Mouse (Mus musculus): ENCODE data around the gene Vat1l.

Vat1l gene

DNA sequence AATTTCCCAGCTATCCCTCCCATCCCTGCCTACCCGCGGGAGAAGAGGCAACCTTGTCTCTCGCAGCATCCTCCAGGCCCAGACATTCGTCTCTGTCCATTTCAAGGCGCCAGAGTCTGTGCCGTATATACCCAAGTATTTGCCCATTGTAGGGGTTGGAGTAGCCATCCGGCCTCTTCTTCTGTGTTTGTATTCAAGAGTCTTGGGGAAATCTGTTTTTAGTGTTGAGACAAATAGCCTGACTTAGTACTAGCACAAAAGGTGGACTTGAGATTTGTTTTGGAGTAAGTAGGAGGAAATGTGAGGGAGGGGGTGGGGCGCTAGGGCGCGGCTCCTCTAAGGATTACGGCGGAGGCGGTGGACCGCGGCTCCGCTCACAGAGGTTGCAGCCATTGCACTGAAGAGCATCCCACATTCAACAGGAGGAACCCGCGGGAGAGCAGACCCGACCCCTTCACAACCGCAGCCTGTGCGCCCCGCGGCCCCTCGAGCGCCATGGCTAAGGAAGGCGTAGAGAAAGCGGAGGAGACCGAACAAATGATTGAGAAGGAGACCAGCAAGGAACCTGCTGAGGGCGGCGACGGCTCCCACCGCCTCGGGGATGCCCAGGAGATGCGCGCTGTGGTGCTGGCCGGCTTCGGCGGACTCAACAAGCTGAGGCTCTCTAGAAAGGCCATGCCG is at the start of gene Vat1l:
Gene Vat1l, plus strand, starts transcription at position 392 of the 681 bp plus-strand sequence.
- DNase-seq (ENCODE audit: low read depth, low spot score): peak; percentile 40

GRCm38 (mm10) chr8:114158586-114158985 is 46.8 kb upstream of the Vat1l start:
- DNase-seq (ENCODE audit: low read depth, low spot score): no peak

DNA sequence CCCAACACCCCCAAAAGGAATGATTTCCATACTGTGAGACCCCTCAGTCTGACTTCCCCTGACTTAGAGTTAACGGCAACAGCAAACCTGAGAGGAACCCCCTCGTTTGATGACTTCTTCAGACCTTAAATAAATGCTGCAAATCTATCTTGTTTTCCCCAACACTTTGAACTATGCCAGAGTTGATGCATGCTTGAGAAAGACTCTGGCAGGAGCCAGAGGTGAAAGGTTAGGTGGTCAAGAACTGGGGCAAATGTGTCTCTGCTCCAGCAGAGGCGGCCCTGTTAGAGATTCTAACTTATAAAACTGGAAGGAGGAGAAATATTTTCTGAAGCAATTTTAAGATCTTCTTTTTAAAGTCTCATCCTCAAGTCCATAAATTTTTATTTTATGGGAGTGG is 45.7 kb upstream of the Vat1l start:
- DNase-seq (ENCODE audit: low read depth, low spot score): no peak

- no peak for DNase-seq (ENCODE audit: low read depth, low spot score)
These were observed 41.5 kb upstream of the Vat1l start for GRCm38 (mm10) chr8:114163871-114164270.

DNA sequence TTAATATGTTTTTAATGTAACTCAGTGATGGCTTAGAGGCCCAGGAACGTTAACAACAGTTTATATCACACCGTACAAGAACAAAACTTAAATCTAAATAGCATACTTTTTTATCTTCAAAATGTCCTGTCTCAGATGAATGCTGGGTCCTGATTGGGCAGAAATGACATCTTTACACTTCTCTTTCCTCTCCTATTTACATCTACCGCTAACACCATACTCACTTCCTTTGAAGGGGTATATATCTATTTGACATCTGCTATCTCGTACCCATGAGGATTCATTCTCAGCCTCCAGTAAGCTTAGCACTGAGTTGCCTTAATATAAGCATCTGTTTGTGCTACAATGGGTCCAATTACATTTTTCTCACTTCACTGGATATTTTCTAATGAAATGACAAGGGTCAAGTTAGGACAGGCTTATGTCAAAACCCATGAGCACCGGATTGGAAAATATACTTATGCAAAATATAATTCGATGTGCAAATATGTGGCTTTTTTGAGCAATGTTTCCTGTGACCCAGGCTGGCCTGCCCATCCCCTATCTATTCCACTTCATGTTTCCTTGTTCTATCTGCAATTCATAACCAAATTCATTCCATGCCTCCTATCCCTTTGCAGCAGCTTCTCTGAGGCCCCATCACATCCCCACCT is 40.8 kb upstream of the Vat1l start:
- no peak for DNase-seq (ENCODE audit: low read depth, low spot score)

DNA sequence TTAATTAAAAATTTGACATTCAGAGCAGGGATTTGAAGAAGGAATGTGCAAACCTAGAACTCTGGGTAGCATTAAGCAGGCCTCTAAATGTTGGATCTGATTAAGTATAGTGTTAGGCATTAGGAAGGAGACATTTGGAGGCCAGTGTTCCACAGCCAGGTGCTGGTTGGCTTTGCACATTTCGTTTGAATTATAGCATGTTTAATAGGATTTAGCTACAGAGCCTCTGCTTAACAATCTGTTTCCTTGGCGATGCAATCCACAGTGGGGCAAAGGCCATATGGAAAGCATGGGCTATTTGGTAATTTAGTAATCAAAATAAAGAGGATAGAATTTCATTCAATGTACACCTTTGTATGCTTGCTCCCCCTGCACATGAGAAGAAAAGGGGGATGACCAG is 39.7 kb upstream of the Vat1l start:
- DNase-seq (ENCODE audit: low read depth, low spot score): no peak

- DNase-seq (ENCODE audit: low read depth, low spot score): no peak
These were observed 28.7 kb upstream of the Vat1l start for GRCm38 (mm10) chr8:114176721-114177120.

DNA sequence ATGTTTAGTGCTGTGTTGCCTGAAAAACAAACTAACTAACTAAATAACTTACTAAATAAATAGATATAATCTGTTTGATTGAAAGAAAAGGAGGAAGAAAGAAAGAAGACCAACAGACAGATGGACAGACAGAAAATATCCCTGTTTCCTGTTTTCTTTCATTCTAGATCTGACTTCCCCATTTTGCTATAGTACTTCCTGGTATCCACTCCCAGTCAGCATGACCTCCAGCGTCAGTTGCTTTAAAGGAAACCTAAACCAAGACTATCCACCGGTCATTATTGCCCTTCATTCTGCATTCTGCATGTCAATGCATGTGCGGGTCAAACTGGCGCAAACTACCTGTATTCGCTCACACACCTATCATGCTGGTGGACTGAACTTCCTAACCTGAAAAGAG is 12.1 kb upstream of the Vat1l start:
- DNase-seq (ENCODE audit: low read depth, low spot score): no peak

GRCm38 (mm10) chr8:114198990-114199389 is 6.4 kb upstream of the Vat1l start:
- DNase-seq (ENCODE audit: low read depth, low spot score): no peak

DNA sequence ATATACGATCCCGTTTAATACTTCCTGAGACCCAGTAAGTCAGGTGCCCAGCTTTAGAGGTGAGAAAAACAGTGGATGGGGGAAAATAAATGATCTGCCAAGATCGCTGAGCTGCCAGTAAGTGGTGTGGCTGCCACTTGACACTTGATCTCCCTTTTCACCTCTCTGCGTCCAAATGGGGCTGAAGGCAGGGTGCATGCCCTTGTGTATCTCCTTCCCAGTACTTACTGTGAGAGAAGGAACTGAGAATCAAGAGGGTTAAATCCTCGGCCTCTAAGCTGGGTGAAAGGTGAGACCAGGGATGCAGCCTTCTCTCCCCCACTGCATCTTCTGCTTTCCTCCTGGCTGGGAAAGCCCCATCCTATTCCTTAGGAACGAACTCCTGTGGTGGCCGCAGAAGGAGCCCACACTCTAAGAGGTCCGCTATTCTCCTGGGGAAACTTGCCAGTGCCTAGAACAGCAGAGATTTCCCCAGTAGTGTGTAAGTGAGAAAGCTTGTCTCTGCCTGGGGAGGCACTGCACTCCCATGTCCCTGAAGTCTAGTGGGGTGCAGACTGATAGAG is 1.1 kb downstream of the Vat1l start:
- DNase-seq (ENCODE audit: low read depth, low spot score): no peak

DNA sequence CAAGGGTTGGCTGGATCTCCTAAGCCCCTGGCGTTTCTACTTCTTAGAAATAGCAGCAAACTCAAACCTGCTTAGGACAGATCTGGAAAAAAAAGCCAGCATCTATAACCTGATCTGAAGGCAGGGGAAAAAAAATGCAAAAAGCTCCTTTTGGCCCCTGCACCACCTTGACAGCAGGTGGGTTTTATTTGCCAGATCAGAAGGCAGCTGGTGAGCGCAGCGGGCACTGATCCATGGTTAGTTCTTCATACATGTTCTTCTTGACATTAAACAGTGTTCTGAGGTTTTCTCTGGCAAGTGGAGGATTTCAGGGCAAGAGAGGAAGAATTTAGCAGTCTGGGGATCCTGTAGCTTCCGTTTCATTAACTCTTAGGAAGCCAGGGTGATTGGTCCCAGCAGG is 1.6 kb downstream of the Vat1l start:
- DNase-seq (ENCODE audit: low read depth, low spot score): no peak

- DNase-seq (ENCODE audit: low read depth, low spot score): no peak
These were observed 15.4 kb downstream of the Vat1l start for GRCm38 (mm10) chr8:114220779-114221178.

DNA sequence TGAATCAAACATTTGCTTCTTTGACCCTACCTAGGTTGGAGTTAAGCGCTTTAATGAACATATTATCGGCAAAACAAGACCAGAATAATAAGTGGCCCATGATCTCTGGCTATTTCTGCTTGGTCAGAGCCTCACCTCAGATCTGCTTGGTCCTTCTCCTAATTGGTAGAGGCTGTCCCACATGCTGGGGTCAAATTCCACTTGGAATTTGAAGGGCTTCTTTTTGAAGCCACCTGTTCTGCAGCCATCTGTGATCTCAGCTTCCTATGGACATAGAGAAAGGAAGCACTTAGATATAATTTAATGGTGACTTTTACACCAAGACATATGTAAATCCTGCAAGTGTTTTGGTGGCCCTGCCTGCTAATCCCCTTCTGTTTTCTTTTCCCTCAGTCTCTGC is 16.6 kb downstream of the Vat1l start:
- DNase-seq (ENCODE audit: low read depth, low spot score): no peak

- no peak for DNase-seq (ENCODE audit: low read depth, low spot score)
These were observed 18.6 kb downstream of the Vat1l start for GRCm38 (mm10) chr8:114224001-114224400.

DNA sequence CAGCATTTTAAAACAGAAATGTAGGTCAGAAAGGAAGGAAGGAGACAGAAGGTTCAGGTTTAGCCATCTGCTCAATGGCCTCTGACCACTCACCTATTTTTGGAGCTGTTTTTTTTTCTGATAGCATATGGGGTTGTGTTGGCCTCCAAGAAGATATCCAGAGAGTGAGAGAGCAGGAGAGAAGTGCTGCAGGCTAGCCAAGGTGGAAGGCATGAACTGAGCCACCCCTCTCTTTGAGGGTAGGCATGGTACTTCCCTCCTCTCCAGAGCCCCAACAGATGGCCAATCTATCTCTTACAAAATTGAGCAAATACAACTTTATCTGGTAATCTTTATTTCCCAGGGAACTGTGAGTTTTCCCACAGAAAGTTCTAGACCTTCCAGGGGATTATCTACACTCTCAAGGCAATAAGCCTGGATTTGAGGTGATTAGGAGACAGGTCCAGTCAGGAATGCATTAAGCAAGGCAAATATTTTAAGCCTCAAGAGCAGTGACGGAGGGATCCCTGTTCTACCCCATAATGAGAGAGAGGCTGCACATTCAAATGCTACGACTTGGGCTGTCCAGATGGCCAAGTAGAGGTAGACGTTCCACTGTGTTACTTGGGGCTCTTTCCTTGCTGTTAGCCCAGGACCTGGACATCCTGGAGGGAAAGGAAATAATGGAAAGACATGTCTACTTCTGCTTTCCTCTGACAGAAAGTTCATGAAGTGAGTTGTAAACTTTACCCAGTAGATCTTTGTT is 46.1 kb downstream of the Vat1l start:
- peak; percentile 17 for DNase-seq (ENCODE audit: low read depth, low spot score)

- no peak for DNase-seq (ENCODE audit: low read depth, low spot score)
These were observed 53.3 kb downstream of the Vat1l start for GRCm38 (mm10) chr8:114258685-114259084.

GRCm38 (mm10) chr8:114259713-114260355 is 54.4 kb downstream of the Vat1l start:
- no peak for DNase-seq (ENCODE audit: low read depth, low spot score)

DNA sequence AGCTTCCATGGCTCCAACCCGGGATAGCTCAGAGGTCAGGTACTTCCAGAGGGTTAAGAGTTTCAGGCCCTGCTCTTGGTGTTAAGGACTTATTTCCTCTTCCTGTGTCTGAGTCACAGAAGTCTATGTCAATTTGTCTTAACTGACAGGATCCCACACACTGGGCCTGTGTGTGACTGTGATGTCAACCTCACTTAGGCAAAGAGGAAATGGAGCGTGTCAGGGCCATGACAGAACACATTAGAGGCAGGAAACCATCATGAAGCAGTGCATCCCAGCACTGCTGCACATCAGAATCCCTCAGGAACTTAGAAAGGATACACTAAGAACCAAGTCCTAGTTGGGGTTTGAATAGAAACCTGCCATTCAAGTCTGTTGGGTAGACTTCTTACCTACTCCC is 56.9 kb downstream of the Vat1l start:
- DNase-seq (ENCODE audit: low read depth, low spot score): no peak

DNA sequence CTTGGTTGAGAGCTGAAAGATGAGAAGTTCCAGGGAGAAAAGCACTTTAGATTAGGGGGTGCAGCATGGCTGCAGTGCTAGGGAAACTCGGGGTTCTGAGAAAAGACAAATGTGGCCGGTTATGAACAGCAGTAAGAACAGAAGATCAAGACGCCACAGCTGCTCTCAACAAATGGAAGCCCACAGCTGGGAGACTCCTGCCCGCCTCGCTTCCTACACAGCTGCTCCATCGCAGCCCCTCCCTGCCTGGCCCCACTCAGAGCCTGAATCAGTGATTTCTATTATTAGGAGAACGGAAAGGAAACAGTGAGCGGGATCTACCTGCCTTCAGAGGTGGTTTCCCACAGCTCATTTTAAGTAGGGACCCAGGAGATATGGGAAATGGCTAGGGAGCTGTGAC is 69.1 kb downstream of the Vat1l start:
- no peak for DNase-seq (ENCODE audit: low read depth, low spot score)

DNA sequence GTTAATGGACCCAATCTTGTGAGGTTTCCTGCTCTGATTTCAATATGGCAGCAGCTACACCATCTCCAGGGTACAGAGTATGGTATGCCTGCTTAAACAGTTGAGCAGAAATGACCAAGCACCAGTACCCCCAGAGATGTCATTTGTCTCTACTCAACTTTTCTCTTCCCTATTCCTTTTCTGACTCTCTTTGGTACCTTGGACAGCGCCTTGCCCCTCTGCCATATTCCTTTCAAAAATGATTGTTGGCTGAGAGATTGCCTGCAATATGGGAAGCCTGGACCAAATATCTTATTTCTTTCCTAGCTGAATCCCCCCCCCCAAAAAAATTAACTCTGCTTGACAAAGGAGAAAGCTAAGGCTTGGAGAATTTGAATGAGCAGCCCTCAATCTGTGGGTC is 75.7 kb downstream of the Vat1l start:
- no peak for DNase-seq (ENCODE audit: low read depth, low spot score)

DNA sequence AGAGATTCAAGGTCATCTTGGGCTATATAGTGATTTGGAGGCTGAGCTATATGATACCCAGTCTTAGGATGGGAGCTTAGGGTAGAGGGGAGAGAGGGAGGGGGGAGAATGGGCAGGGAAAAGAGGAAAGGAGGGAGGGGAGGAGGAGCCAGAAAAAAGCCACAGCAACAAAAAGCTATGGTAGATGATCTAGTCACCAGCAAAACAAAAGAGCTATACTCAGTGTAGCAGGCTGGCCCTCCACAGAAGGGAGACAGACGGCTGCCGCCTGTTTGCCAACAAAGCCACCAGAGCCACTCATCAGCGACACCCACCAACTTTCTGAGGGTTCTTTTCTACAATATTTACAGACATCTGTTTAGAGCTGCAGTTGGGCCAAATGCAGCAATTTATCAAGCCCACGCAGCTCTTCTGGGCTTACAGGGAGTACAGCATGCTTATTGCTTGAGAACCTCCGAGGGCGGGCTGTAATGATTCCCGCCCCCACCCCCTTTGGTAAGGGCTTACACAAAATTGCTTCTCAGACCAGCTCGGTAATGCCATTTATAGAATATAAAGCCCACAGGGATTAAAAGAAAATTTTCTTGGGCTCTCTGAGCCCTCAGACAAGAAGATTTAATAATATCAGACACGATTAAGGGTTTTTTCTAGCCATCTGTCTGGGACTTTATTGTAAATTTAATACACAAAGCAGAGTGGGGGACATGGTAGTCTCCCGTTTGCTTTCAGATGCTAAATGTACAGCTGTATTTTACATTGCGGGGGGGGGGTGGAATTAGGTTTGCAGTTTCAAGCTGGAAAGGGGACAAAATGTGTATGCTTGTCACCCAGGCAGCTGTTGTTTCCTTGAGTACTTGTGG is 89.7 kb downstream of the Vat1l start:
- DNase-seq (ENCODE audit: low read depth, low spot score): peak; percentile 74

Measured in retina, postnatal 7 days (tissue).